Mouse (Mus musculus) cerebellum, adult (tissue): ENCODE measurements at regions not wholly inside any gene's neighbourhood (a gene's known extent, or its start where the extent isn't known, plus 50 kb on each side); places are given as distances from the start of the nearest gene placed in this dataset.

Experiments
- ATAC-seq: cut with Nextera tagmentation; 2 replicates; pipeline ENCODE4 v1.9.2; 2017; ENCODE audit warnings: mild to moderate bottlenecking, moderate library complexity, mixed read lengths; ENCODE audit not compliant: insufficient number of reproducible peaks, low FRiP score, low TSS enrichment

DNA sequence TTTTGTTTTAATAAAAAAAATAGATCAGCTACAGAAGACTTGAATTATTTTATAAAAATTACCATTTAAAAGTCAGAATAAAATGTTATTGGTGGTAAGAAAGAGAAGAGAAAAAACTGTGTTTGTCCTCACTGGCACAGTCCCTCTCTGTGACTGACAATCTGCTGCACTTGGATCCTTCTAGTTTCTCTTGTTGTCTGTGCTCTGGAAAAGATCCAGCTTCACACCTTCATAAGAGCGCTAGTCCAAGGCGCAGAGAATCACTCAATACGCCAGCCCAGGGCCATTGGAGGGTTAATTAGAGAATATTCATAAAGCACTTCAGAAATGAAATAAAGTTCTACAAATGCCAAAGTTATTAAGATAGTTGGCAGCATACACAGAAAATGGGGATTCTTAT is 153.8 kb downstream of the Lmbrd1 start:
- ATAC-seq = no peak

DNA sequence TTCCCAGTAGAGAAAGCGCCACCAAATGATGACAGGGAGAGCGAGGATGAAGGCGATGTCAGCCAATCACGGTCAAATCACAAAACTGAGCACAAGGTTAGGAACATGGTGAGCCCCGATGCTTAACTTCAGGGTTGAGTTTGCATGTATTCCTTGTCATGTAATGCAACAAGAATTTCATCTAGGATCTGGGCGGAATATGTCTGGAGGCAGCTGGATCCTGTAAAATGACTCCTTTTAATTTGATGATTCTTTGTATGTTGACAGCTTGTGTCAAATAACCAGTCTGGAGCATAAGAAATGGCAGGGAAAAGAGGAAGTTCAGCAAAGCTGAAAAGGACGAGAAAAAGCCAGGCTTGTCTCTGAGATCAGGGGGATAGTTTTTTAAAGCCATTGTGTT is 188.4 kb downstream of the Lmbrd1 start:
- no peak for ATAC-seq

DNA sequence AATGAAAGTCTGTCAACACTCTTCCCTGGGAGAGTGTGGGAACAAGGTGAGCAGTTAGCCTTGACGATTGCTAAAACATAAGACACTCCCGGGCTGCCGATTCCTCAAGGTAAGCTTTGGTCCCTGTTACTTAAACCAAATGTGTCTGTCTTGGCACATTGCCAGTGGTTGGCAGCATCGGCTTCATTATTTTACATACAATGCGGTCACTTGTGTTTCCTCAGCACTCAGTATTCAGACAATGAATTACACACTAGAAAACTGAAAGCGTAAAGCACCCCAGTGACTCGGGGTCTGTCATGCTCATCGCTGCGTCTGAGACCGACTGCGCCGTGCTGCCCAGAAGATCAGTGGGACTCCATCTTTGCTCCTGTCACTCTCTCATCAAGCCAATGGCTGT is 191.3 kb downstream of the Lmbrd1 start:
- peak; percentile 71 for ATAC-seq

DNA sequence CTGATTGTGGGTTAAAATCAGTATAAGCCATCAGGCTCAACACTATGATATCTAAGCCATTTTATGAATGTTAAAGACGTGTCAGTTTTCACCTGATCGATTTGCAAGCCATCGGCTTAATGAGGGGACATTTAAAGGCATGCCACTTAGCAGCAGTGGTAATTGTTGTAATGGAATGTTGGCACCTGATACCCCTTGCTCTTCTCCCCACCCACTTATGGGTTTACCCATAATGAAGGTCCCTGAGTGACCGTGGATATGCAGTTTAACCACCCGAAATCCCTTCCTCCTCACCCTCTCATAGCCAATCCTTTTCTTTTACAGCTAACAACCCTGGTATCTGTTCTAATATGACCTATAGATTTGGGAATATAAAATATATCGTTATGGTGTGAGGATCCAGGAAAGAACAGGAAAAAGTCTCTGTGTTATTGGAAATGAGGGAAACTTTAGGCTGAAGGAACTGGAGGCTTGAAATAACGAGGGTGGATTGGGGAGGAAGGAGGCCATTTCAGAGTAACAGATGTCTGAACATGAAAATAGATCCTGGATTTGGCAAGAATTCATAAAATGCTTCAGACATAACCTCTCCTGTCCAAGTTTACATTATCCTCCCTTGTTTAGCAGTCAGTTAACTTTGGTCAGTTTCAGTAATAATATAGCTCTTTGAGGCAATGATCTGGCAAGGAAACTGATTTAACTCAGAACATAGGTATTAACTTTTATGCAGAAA is 192.4 kb downstream of the Lmbrd1 start:
- ATAC-seq = peak; percentile 74

- peak; percentile 80 for ATAC-seq
Observed at GRCm38 (mm10) chr1:24877014-24877413, 198.6 kb downstream of the Lmbrd1 start.

DNA sequence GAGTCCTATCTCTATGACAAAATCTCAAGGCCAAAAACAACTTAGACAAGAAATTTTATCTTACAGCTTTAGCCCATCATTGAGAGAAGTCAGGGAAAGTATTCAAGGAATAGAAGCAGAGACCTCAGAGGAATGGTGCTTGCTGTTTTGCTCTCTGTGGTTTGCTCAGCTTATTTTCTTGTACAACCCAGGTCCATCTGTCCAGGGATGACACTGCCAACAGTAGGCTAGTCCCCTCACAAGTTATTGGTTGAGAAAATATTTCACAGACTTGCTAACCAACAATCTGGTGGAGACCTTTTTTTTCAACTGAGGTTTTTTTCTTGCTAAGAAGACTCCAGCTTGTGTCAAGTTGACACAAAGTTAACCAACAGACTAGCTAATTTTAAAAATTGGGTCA is 205.2 kb downstream of the Lmbrd1 start:
- ATAC-seq = peak; percentile 100

DNA sequence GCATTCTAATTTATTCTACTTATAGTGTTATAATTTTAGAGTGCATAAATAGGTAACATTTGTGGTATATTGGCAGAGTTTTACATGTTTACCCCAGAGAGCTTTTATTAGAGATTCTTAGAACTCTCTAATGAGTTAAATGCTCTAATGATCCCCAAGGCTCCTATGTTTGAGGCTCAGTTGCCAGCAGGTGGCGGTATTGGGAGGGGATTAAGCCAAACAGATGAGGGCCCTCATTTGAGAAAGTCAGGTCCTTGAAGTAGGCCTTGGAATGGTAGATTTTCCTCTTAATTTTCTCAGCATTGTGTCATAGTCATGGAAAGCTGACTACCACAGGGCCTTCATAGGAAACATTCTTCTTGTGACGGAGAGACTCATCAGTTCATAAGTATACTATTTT is 222.8 kb downstream of the Lmbrd1 start:
- peak; percentile 72 for ATAC-seq

- ATAC-seq = no peak
Observed at GRCm38 (mm10) chr1:24938303-24939263, 260.2 kb downstream of the Lmbrd1 start.

DNA sequence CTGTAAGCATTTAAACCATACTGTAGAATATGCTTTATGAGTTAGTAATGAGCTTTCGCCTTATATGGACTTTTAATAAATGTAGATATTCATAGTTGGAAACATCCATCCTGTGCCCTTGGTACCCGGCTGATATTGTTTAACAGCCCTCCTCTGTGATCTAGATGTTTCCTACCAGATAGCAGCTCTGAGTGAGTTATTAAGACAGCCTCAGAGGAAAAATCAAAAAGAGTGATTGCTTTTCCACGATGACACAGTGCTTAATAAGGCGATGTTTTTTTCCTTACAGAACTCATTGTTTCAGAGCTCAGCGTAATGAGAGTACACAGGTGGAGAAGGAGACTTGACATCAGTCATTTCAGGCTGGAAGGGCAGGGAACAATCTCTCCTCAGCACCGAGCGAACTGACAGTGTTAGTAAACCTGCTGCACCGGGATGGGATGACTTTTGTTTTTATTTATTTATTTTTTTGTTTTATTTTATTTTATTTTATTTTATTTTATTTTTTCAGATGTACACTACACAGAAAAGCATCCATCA is 264.4 kb downstream of the Lmbrd1 start:
- no peak for ATAC-seq

DNA sequence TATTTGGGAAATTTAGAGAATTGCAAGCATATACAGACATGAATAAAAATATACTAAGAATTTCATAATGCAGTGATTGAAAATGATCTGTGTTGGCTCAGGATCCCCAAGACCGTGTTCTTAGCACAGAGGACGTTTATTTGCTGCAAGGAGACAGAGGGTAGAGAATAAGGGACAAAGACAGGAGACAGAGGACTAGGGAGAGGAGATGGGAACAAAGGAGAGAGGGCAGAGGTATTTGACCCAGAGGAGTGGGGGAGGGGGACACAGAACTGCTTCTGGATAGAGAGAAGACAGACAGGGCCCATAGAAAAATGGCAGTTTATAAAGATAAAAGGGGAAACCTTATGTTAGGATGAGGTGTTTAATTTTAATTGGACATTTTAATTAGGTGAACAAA is 265.0 kb downstream of the Lmbrd1 start:
- no peak for ATAC-seq

- ATAC-seq = no peak
Observed at GRCm38 (mm10) chr1:24972681-24973080, 294.3 kb downstream of the Lmbrd1 start.

- ATAC-seq = no peak
Observed at GRCm38 (mm10) chr1:25008456-25009169, 330.2 kb downstream of the Lmbrd1 start.

GRCm38 (mm10) chr1:25012754-25013153 is 334.3 kb downstream of the Lmbrd1 start:
- ATAC-seq = no peak
